Mouse (Mus musculus): ENCODE measurements around the gene Pou2f3. TPM values are rescaled to one million over a fixed set of nuclear protein-coding genes. Genes with fewer than 3 reads are reported as not detected.

Gene Pou2f3
- polyA plus RNA-seq, 1 experiment from 2014 or later = not detected

DNA sequence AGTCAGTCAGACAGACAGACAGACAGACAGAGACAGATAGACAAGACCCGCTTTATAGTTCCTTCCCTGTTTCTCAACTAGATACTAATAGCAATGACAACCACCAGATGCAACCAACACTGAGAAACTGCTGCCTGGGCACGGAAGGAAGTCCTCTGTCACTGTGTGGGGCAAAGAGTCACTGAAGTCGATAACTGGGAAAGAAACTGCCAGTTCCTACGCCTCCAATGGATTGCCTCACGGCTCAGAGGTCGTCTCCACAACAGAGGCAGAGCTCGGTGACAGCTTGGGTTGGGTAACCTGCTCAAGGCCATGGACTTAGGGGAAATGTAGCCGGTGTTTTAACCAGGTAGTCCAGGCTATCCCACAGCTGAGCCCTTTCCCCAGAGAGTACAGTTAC is 17.5 kb upstream of the Pou2f3 start:
- Histone ChIP-seq H3K4me3 (ENCODE audit: low read depth, low read length) (no peak overlapping the region), H3K36me3 (ENCODE audit: control insufficient read depth, insufficient read depth, low read length) (no peaks in the 10 kb centered on the region; the same call in 1 of the 2 replicates), H3K4me2 (ENCODE audit: low read depth) (no peak overlapping the region), H3K27ac (ENCODE audit: low read depth, low read length) (no peak overlapping the region), H3K9ac (ENCODE audit: low read length) (no peak overlapping the region), H3K27me3 (ENCODE audit: control insufficient read depth, insufficient read depth, low read length) (no peaks in the 10 kb centered on the region), H3K4me1 (ENCODE audit: control insufficient read depth, insufficient read depth, low read length) (peaks cover 15% of the 10 kb centered on the region), H3K9me3 (ENCODE audit: control insufficient read depth, low read length) (no peaks in the 10 kb centered on the region)
- ATAC-seq (ENCODE audit: insufficient read depth, low FRiP score, low TSS enrichment) (no peak), DNase-seq (ENCODE audit: low spot score) (no peak)
- 88% methylated on average over 8 of the region's 8 CpGs for WGBS

DNA sequence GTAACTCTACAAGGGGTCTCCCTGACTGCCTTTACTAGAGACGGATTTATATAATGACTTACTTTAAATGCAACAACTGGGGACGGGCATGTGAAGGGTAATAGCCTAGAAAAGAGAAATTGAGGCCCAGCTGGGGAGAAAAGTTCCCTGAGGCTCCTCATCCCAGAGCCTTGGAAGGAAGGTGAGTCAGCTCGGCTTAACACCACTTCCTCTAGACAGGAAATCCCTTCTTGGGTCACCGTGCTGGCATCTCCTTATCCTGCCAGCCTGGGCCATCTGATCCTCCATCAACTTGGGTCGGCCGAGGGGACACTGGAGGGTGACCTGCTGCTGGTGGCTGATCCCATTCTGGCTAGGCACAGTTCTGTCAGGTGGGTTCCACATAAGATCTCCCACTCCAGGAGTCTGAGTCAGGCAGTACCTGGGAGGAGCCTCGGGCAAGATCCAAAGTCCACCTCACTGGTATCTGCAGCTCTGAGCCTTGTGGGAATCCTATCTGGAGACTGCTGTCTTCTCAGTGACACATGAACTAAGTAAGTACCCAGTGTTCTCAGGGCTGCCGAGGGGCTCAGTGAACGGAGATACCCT is 16.5 kb upstream of the Pou2f3 start:
- Histone ChIP-seq H3K9ac (ENCODE audit: low read length) (no peak overlapping the region), H3K27ac (ENCODE audit: low read depth, low read length) (no peak overlapping the region), H3K4me3 (ENCODE audit: low read depth, low read length) (no peak overlapping the region), H3K4me1 (ENCODE audit: control insufficient read depth, insufficient read depth, low read length) (peaks cover 8% of the 10 kb centered on the region), H3K36me3 (ENCODE audit: control insufficient read depth, insufficient read depth, low read length) (no peaks in the 10 kb centered on the region; the same call in 1 of the 2 replicates), H3K9me3 (ENCODE audit: control insufficient read depth, low read length) (no peaks in the 10 kb centered on the region), H3K27me3 (ENCODE audit: control insufficient read depth, insufficient read depth, low read length) (no peaks in the 10 kb centered on the region), H3K4me2 (ENCODE audit: low read depth) (no peak overlapping the region)
- WGBS = 81% methylated on average over 9 of the region's 9 CpGs
- no peak for DNase-seq (ENCODE audit: low spot score)
- no peak for ATAC-seq (ENCODE audit: insufficient read depth, low FRiP score, low TSS enrichment)

DNA sequence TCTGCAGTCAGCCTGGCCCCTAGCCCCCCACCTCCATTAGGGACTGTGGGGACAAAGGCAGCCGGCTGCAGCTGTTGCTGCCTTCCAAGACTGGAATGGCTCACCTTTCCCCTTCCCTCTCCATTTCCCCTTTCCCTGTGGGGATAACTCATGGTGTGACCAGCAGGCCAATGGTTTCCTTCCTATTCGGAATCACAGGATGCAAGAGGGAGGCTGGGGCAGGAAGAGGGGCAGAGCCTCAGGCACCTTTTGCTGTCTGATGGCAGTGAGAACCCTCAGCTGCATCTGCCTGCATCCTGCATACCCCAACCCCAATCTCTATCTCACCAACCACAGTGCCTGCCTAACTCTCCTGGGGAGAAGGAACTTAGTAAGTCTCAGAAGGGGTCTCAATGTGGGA is 15.3 kb upstream of the Pou2f3 start:
- Histone ChIP-seq H3K27me3 (ENCODE audit: control insufficient read depth, insufficient read depth, low read length) (no peaks in the 10 kb centered on the region), H3K9ac (ENCODE audit: low read length) (no peak overlapping the region), H3K4me1 (ENCODE audit: control insufficient read depth, insufficient read depth, low read length) (peaks cover 5% of the 10 kb centered on the region), H3K36me3 (ENCODE audit: control insufficient read depth, insufficient read depth, low read length) (no peaks in the 10 kb centered on the region; the same call in 1 of the 2 replicates), H3K4me3 (ENCODE audit: low read depth, low read length) (no peak overlapping the region), H3K27ac (ENCODE audit: low read depth, low read length) (no peak overlapping the region), H3K9me3 (ENCODE audit: control insufficient read depth, low read length) (no peaks in the 10 kb centered on the region), H3K4me2 (ENCODE audit: low read depth) (no peak overlapping the region)
- ATAC-seq (ENCODE audit: insufficient read depth, low FRiP score, low TSS enrichment) (no peak), DNase-seq (ENCODE audit: low spot score) (no peak)
- WGBS = 57% methylated on average over 2 of the region's 2 CpGs

DNA sequence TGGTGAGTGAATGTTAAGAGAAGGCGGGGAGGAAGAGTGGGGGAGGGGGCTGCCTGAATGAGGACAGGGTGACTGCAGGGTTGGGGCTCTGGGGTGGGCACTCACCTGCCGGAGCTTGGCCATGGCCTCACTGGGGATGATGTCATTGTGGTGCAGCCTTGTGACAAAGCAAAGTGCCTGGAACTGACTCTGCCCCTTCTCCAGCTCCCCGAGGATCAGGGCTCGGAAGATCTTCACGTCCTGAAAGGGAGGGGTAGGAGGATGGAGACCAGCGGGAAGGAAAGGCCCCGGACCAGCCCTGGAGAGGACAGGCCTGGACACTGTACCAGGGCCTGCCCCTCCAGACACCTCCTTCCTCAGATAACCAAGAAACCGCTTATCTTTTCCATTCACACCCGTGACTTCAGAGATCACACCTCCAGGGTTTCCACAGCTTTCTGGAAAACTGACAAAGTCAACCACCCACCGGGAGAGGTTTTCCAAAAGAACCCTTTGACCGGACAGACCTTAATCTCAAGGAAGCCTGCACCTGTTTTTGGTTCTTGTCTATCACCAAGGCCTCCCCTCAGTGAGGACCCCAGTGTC is 14.7 kb upstream of the Pou2f3 start:
- no peak for ATAC-seq (ENCODE audit: insufficient read depth, low FRiP score, low TSS enrichment)

DNA sequence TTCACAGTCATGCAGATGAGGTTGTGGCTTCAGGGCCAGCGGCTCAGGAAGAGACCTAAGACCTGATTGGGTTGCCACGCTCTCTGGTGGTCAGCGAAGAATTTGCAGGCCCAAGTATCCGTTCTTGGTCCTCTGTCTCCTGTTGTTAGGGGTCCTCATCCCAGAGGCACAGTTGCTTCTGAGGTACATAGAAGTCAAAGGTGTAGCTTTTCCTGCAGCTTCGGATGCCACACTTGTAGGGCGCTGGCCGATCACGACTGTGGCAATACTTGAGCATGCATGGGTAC is 12.2 kb upstream of the Pou2f3 start:
- Histone ChIP-seq H3K4me3 (ENCODE audit: low read depth, low read length) (no peak overlapping the region), H3K4me1 (ENCODE audit: control insufficient read depth, insufficient read depth, low read length) (peaks cover 5% of the 10 kb centered on the region), H3K27me3 (ENCODE audit: control insufficient read depth, insufficient read depth, low read length) (no peaks in the 10 kb centered on the region), H3K4me2 (ENCODE audit: low read depth) (no peak overlapping the region), H3K9me3 (ENCODE audit: control insufficient read depth, low read length) (no peaks in the 10 kb centered on the region), H3K9ac (ENCODE audit: low read length) (no peak overlapping the region), H3K27ac (ENCODE audit: low read depth, low read length) (no peak overlapping the region), H3K36me3 (ENCODE audit: control insufficient read depth, insufficient read depth, low read length) (no peaks in the 10 kb centered on the region; the same call in 1 of the 2 replicates)
- no peak for ATAC-seq (ENCODE audit: insufficient read depth, low FRiP score, low TSS enrichment)
- peak; percentile 50 for DNase-seq (ENCODE audit: low spot score)
- WGBS = 40% methylated on average over 8 of the region's 8 CpGs

More for the DNA sequence above, 14.7 kb upstream of the Pou2f3 start:
- WGBS = 64% methylated on average over 11 of the region's 11 CpGs
- Histone ChIP-seq H3K4me2 (ENCODE audit: low read depth) (no peak overlapping the region), H3K4me1 (ENCODE audit: control insufficient read depth, insufficient read depth, low read length) (peaks cover 5% of the 10 kb centered on the region), H3K9ac (ENCODE audit: low read length) (no peak overlapping the region), H3K27ac (ENCODE audit: low read depth, low read length) (no peak overlapping the region), H3K9me3 (ENCODE audit: control insufficient read depth, low read length) (no peaks in the 10 kb centered on the region), H3K27me3 (ENCODE audit: control insufficient read depth, insufficient read depth, low read length) (no peaks in the 10 kb centered on the region), H3K4me3 (ENCODE audit: low read depth, low read length) (no peak overlapping the region), H3K36me3 (ENCODE audit: control insufficient read depth, insufficient read depth, low read length) (no peaks in the 10 kb centered on the region; the same call in 1 of the 2 replicates)
- DNase-seq (ENCODE audit: low spot score) = no peak

DNA sequence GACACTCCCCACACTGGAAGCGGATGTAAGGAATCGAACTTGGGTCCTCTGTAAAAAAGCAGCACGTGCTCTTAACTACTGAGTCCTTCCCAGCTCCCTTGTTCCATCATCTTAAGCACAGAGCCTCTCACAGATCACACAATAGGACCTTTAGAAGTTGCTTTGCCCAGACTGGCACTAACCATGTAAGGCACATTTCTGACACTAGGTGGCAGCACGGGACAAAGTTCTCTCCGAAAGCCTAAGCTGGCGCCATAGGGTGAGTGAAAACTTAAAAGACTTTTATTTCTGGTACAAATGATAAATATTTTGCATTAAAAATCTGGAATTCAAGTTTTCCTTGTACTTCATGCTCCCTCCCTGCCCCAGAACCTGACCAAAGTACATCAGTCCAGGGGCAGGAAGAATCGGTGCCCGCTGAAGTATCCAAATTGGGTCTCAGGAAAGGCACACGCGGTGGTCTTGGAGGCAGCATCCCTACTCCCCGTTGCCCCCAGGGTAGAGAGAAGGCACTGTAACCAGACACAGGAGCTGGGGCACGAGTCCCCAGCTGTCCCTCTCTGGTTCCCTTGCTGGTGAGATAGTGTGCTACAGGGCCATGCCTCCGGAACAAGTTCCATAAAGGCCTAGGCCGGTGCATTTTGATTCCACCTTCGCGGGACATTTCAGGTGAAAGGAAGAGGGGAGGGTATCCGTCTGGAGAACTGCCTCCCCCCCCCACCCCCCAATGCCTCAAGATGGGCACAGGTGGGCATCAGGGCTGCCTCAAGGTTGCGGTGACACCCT is 11.7 kb upstream of the Pou2f3 start:
- ATAC-seq (ENCODE audit: insufficient read depth, low FRiP score, low TSS enrichment) (no peak), DNase-seq (ENCODE audit: low spot score) (peak; percentile 88)
- Histone ChIP-seq H3K4me3 (ENCODE audit: low read depth, low read length) (no peak overlapping the region), H3K4me1 (ENCODE audit: control insufficient read depth, insufficient read depth, low read length) (peaks cover 5% of the 10 kb centered on the region), H3K9ac (ENCODE audit: low read length) (no peak overlapping the region), H3K36me3 (ENCODE audit: control insufficient read depth, insufficient read depth, low read length) (no peaks in the 10 kb centered on the region; the same call in 1 of the 2 replicates), H3K4me2 (ENCODE audit: low read depth) (no peak overlapping the region), H3K9me3 (ENCODE audit: control insufficient read depth, low read length) (no peaks in the 10 kb centered on the region), H3K27ac (ENCODE audit: low read depth, low read length) (no peak overlapping the region), H3K27me3 (ENCODE audit: control insufficient read depth, insufficient read depth, low read length) (no peaks in the 10 kb centered on the region)
- 40% methylated on average over 18 of the region's 18 CpGs for WGBS

DNA sequence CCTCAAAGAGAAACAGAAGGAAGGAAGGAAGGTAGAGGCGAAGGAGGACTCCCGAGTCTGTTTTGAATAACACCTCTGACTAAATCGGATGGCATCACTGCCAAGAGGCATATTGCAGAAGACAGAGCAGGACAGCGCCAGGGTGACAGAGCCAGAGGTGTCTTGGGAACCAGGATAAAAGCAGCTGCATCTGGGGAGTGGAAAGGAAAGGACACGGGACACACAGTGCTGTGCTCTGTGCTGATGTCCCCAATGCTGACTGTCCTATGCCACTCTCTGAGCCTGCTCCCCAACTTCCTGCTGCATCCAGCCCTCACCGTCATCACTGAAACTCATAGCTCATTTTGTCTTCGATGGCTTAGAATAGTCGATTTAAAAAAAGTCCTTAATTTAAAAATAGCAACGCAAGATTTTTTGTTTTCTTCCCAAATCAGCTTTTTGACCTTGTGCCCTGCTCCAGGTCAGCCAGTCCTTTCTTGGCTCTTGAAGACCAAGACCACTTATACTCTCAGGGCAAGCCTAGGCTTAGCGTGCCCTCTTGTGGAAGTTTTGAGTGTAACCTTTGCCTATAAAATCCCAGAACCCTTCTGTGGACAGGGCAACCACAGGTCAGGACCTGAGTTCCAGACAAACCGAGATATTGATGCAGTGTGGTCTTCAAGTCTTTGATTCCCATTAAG is 742 bp upstream of the Pou2f3 start:
- H3K4me3 ChIP-seq (ENCODE audit: low read depth, low read length) = no peak overlapping the region
- H3K4me2 ChIP-seq (ENCODE audit: low read depth) = no peak overlapping the region
- no peak overlapping the region for H3K9ac ChIP-seq (ENCODE audit: low read length)
- no peaks in the 10 kb centered on the region for H3K36me3 ChIP-seq (ENCODE audit: control insufficient read depth, insufficient read depth, low read length)
- peak; percentile 61 for DNase-seq (ENCODE audit: low spot score)
- no peaks in the 10 kb centered on the region for H3K9me3 ChIP-seq (ENCODE audit: control insufficient read depth, low read length)
- no peak overlapping the region for H3K27ac ChIP-seq (ENCODE audit: low read depth, low read length)
- no peak for ATAC-seq (ENCODE audit: insufficient read depth, low FRiP score, low TSS enrichment)
- peaks cover 7% of the 10 kb centered on the region for H3K4me1 ChIP-seq (ENCODE audit: control insufficient read depth, insufficient read depth, low read length)
- WGBS = 31% methylated on average over 11 of the region's 11 CpGs
- H3K27me3 ChIP-seq (ENCODE audit: control insufficient read depth, insufficient read depth, low read length) = peaks cover 7% of the 10 kb centered on the region

DNA sequence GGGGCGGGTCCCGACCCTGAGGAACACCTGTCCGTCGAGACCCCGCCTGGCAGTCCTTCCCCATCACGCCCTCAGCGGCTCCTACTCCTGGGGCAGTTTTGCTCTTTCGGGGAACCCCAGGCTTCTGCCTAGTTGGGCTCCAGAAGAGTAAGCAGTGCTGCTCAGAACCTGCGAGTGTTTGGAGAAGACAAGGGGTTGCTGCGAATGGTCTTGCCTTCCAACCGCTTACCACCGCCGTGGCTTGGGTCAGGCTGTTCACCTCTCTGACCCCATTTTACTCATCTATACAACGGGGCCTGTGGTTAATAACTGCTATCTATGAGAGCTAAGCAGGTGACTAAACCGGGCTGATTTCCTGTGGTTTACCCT is 4.2 kb downstream of the Pou2f3 start:
- Histone ChIP-seq H3K4me1 (ENCODE audit: control insufficient read depth, insufficient read depth, low read length) (peaks cover 13% of the 10 kb centered on the region), H3K36me3 (ENCODE audit: control insufficient read depth, insufficient read depth, low read length) (no peaks in the 10 kb centered on the region), H3K4me3 (ENCODE audit: low read depth, low read length) (peak overlapping the region; percentile 25; the same call in 1 of the 2 replicates), H3K9ac (ENCODE audit: low read length) (no peak overlapping the region), H3K9me3 (ENCODE audit: control insufficient read depth, low read length) (no peaks in the 10 kb centered on the region), H3K4me2 (ENCODE audit: low read depth) (peak overlapping the region; percentile 39), H3K27ac (ENCODE audit: low read depth, low read length) (no peak overlapping the region), H3K27me3 (ENCODE audit: control insufficient read depth, insufficient read depth, low read length) (peaks cover 24% of the 10 kb centered on the region)
- DNase-seq (ENCODE audit: low spot score) = no peak
- WGBS = 2% methylated on average over 15 of the region's 15 CpGs
- no peak for ATAC-seq (ENCODE audit: insufficient read depth, low FRiP score, low TSS enrichment)
